Mouse (Mus musculus): ENCODE measurements at regions not wholly inside any gene's neighbourhood (a gene's known extent, or its start where the extent isn't known, plus 50 kb on each side); places are given as distances from the start of the nearest gene placed in this dataset.

GRCm38 (mm10) chr3:37778386-37778785 is 54.1 kb upstream of the Gm5148 start:
- DNase-seq (ENCODE audit: low spot score): no peak

- DNase-seq (ENCODE audit: low spot score): no peak
Observed at GRCm38 (mm10) chr3:37776224-37776623, 51.9 kb upstream of the Gm5148 start.
